Comparison of ENCODE assay signal across 8 mouse cellular contexts in genomic region chr2:3335611-3336301, GRCm38 (mm10). TPM values are rescaled to one million over a fixed set of nuclear protein-coding genes. Genes with fewer than 3 reads are reported as not detected.
DNase-seq lines count a peak whose midpoint lies in the region; ATAC-seq lines count a peak whose summit lies in the region.

Gene Acbd7, plus strand, starts transcription at chr2:3336168.

- peak within 1 kb of the TSS; percentile 55 for H3K4me2 ChIP-seq in forebrain, embryonic 16.5 days (ENCODE audit: low read length)
- peak within 1 kb of the TSS; percentile 43 for H3K4me2 ChIP-seq in hindbrain, embryonic 12.5 days (replicated peaks)

- no peak within 1 kb of the TSS for H3K9ac ChIP-seq in forebrain, embryonic 16.5 days (replicated peaks; ENCODE audit: low read depth, low read length)
- H3K9ac ChIP-seq in hindbrain, embryonic 12.5 days, result 0 out of 2 replicates have a peak within 1 kb of the TSS, but pooled peaks have one; percentile 35

- no peaks in the 10 kb centered on the region for H3K9me3 ChIP-seq in forebrain, embryonic 16.5 days (ENCODE audit: control insufficient read depth, low read length)
- H3K9me3 ChIP-seq in hindbrain, embryonic 12.5 days (replicated peaks), result no peaks in the 10 kb centered on the region

- peak; percentile 78 for DNase-seq in Muller cell, postnatal 12 days (ENCODE audit: inconsistent ontology term)
- DNase-seq in cerebellum, adult 18-20 months, result peak; percentile 53 to 68
- DNase-seq in layer of hippocampus, postnatal 36 days, result peak; percentile 42 to 58
- DNase-seq in lung, postnatal 36 days, result peak; percentile 75
- peak; percentile 57 for DNase-seq in retina, postnatal 7 days (ENCODE audit: low read depth, low spot score)
- peak; percentile 70 for DNase-seq in thymus, postnatal 4 days

- H3K36me3 ChIP-seq in forebrain, embryonic 16.5 days (ENCODE audit: control insufficient read depth, insufficient read depth), result no peaks in the 10 kb centered on the region
- H3K36me3 ChIP-seq in hindbrain, embryonic 12.5 days, result no peaks in the 10 kb centered on the region

- 2% methylated on average over 20 of the region's 20 CpGs for WGBS in forebrain, embryonic 16.5 days
- 6% methylated on average over 20 of the region's 20 CpGs for WGBS in hindbrain, embryonic 12.5 days

- peaks cover 23% of the 10 kb centered on the region for H3K4me1 ChIP-seq in forebrain, embryonic 16.5 days (replicated peaks; ENCODE audit: control insufficient read depth, insufficient read depth, low read length)
- peaks cover 17% of the 10 kb centered on the region for H3K4me1 ChIP-seq in hindbrain, embryonic 12.5 days

- H3K27me3 ChIP-seq in forebrain, embryonic 16.5 days (replicated peaks; ENCODE audit: control insufficient read depth, insufficient read depth, low read length), result peaks cover 5% of the 10 kb centered on the region
- H3K27me3 ChIP-seq in hindbrain, embryonic 12.5 days, result peaks cover 11% of the 10 kb centered on the region; the same call in 1 of the 2 replicates

- H3K4me3 ChIP-seq in forebrain, embryonic 16.5 days (replicated peaks; ENCODE audit: low read length), result peak within 1 kb of the TSS; percentile 29
- peak within 1 kb of the TSS; percentile 18 for H3K4me3 ChIP-seq in hindbrain, embryonic 12.5 days

- peak; percentile 14; the same call in 1 of the 2 replicates for ATAC-seq in forebrain, embryonic 16.5 days
- ATAC-seq in hindbrain, embryonic 12.5 days (ENCODE audit: low FRiP score), result no peak

- no peak within 1 kb of the TSS for H3K27ac ChIP-seq in forebrain, embryonic 16.5 days (ENCODE audit: low read length)
- H3K27ac ChIP-seq in hindbrain, embryonic 12.5 days, result no peak within 1 kb of the TSS

RNA-seq across cellular contexts. Expression of gene Acbd7, which starts in this region (rescaled TPM):
- 1.2 and 1.3 TPM in 2 replicates for polyA plus RNA-seq in forebrain, embryonic 16.5 days (2015; fragmentation: Nextera tagmentation; extraction: Ambion mirVana)
- 0.48 and 1.2 TPM in 2 replicates for polyA plus RNA-seq in hindbrain, embryonic 12.5 days (2016; fragmentation: Nextera tagmentation; extraction: Ambion mirVana)
- total RNA-seq in layer of hippocampus, postnatal 36 days (2021), result 1 to 10 TPM; 1.6 to 2.4 TPM
